Mouse (Mus musculus): ENCODE results near the gene Mtfr1l.
A peak's percentile ranks its signal among the peaks of the same experiment; 100 is the strongest.

DNA sequence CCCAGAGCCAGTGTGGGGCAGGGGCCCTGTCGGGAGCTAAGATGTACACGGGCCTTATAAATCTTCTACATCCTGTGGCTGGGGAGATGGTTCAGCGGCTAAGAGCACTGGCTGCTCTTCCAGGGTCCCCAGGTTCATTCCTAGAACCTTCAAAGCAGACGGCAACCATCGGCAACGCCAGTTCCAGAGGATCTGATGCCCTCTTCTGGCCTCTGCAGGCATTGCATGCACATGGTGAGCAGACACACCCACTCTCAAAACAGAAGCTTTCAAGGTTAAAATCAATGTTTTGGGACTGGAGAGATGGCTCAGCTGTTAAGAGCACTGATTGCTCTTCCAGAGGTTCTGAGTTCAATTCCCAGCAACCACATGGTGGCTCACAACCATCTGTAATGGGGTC, 34.0 kb upstream of the Mtfr1l start:
- no peak for TF ChIP-seq EP300 (IDR thresholded peaks at IDR 0.05; ENCODE audit: low read depth)
- TF ChIP-seq CTCF (IDR thresholded peaks at IDR 0.05; ENCODE audit: low read depth): peak; percentile 69

All from liver, postnatal 0 days (tissue).